Mouse (Mus musculus): ENCODE measurements around the gene Olfr281.
"Not testable (repeated sequence)": the region's sequence is repeated elsewhere in the genome, so short reads cannot be mapped to it uniquely, and the experiment has no call there.

The Olfr281 gene

DNA sequence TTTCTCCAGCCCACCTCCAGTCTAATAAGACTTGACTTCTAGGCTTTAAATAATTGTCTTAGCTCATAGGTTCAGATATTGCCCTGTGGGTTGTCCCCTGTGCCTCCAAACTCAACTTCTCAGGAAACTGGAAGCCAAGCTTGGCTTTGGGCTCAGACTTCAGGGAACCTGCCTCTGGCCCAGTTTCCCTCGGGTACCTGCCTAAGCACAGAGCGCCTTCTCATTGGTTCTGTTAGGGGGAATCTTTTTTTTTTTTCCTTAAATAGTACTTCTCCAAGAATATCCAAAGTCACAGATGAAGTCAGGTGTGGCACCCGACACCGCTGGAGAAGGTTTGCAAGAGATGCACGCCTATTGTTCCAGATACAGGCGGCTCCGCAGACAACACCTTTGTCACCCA is at the start of gene Olfr281:
Gene Olfr281 (plus strand): TSS at position 301 of the 400 bp plus-strand sequence.
- in situ Hi-C loops (cut with MboI, MseI): no loop called here

DNA sequence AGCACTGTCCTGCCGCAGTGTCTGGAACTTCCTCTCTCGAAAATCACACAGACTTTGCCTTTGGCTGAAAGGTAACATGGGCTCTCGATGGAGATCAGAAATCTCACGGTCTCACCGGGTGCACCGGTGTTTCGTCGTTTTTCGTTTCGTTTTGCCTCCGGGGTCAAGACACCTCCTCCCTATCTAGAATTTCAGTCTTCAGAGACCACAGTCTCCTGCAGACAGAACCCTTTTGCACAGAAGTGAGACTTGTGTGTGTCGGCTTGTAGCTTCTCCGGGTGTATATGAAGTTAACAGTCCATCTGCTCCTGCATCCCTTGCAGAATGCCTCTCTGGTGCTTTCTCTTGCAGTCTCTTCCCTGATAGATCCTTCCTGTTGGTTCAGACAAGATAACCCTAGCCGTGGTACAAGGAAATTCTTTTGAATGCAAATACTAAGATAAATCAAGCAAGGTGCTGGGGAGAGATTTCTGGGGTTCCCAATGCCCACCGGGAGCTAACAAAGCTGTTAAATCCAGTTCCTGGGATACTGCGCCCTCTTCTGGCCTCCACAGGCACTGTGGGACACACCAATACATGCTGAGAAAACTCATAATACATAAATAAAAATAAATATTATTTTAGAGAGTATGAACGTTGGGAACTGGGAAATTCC is 43.9 kb upstream of the Olfr281 start:
- in situ Hi-C loops (cut with MboI, MseI): no loop called here

DNA sequence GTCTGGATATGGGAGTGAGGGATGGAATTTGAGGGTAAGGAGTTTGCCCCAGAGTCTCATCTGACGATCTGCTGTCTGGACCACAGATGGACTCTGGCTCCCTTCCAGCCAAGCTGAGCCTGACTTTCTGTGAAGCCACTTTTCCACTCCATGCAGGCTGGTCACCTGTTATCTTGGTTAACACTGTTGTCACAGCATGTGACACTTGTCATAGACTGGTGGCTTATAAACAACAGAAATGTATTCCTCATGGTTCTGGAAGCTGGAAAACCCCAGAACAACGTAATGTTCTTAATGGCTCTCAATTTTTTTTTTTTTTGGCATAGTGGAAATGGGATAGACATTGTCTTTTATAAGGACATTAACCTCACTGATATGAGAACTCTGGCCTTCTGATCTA is 42.8 kb upstream of the Olfr281 start:
- in situ Hi-C loops (cut with MboI, MseI): no loop called here

DNA sequence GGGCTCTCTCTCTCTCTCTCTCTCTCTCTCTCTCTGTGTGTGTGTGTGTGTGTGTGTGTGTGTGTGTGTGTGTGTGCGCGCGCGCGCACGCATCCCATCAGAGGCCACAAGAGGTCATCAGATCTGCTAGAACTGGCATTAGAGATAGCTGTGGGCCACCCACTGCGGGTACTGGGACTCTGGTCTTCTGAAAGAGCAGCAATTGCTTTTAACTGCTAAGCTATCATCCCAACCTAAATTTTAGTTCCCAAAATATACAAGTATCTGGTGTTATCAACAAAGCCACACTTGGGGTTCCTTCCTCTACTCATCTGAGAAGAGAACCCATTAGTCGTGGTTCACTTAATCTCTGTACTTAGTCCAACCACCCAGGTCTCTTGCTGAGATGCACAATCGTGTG is 42.1 kb upstream of the Olfr281 start:
- in situ Hi-C loops (cut with MboI, MseI): no loop called here

DNA sequence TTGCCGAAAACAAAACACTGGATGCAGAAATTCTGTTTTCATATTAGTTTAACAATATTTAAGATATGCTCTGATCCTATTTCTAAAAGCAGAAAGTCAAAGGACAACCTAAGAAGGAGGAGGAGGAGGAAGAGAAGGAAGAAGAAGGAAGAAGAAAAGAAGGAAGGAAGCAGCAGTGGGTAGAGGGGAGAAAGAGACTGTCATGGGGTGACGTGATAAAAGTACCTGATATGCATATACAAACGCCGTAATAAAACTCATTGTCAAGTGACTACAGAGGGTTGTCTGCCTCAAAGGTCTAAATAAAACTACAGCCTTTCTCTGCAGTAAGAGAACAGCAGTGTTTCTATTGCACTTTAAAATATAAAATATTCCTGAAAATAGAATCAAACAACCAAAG is 36.4 kb upstream of the Olfr281 start:
- in situ Hi-C loops (cut with MboI, MseI): no loop called here

DNA sequence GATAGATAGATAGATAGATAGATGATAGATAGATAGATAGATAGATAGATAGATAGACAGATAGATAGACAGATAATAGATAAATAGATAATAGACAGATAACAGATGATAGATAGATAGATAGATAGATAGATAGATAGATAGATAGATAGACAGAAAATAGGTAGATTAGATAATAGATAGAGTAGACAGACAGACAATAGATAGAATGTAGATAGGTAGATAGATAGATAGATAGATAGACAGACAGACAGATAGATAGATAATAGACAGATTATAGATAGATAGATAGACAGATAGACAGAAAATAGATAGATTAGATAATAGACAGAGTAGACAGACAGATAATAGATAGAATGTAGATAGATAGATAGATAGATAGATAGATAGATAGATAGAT is 35.6 kb upstream of the Olfr281 start:
- in situ Hi-C loops (cut with MboI, MseI): not testable (repeated sequence)

DNA sequence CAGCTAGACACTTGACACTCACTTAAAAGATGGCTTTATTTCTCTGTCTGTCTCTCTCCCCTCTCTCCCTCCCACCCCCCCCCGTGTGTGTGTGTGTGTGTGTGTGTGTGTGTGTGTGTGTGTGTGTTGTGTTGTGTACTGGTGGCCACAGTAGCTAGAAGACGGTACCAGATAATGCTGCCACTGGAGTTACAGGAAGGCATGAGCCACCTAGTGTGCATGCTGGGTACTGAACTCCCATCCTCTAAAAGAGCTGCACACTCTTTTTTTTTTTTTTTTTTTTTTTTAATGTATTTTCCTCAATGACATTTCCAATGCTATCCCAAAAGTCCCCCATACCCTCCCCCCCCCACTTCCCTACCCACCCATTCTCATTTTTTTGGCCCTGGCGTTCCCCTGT is 35.1 kb upstream of the Olfr281 start:
- in situ Hi-C loops (cut with MboI, MseI): not testable (repeated sequence)

DNA sequence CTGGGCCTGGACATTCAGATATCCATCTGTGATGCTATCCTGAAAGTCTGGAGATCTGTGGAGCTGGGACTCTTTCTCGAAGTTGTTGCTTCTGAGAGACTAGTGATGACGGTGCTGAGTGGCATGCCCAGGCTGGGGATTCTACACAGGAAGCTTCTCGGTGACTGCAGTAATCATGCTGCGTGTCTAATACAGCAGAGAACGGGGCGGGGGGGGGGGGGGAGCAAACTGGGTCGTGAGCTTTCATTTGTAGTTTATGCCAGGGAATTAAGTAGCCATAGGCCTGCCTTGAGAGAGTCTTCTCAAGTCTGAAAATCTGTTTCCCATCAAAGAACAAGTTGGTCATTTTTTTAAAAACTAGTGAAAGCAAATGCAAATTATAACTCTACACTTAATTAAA is 34.3 kb upstream of the Olfr281 start:
- in situ Hi-C loops (cut with MboI, MseI): no loop called here

DNA sequence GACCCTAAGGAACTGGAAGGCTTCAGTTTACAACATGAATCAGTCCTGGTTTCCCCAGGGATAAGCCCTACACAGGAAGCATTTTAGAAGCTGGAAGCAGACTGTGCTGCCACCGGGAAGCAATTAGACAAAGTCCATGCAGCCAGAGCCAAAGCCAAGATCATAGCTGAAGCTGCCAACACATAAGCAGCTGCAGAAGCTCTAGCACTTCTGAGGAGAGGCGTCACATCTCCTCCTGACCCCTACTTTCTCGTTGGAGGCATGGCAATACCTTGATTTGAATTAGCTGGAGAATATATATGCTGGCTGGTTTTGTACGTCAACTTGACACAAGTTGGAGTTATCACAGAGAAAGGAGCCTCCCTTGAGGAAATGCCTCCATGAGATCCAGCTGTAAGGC is 31.5 kb upstream of the Olfr281 start:
- in situ Hi-C loops (cut with MboI, MseI): no loop called here

DNA sequence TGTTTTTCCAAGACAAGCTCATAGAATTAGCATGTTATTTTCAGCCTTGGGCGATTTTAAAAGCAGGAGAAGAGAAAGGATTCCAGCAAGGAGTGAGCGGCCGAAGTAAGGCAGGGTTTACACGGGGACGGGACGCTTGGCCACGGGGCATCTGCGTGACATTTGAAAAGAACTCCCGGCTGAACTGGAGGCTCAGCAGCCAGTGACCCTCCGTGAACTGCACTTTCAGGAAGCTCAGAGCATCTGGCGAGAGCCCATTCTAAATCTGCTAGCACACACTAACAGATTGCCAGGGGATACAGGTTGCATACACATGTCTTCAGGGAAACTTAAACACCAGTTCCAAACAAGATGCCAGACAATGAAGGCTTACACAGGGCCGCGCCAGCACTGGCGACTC is 28.1 kb upstream of the Olfr281 start:
- in situ Hi-C loops (cut with MboI, MseI): no loop called here

DNA sequence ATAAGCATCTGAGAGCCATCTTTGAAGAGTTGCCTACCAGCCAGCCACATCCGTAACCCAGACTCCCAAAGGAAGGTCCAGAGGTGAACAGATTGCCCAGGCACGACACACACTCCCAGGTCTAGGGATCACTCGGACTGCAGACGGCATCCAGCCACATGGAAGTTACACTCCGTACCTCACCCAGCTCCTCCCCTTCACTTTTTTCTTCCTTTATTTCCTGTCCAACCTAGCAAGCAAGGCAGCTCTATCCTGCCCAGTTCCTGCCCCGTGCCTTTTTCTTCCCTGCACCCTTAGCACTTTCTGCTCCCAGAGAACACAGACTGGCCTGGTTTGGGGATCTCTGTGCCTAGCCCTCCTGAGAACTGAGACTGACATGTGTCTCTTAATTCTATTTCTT is 27.6 kb upstream of the Olfr281 start:
- in situ Hi-C loops (cut with MboI, MseI): no loop called here

DNA sequence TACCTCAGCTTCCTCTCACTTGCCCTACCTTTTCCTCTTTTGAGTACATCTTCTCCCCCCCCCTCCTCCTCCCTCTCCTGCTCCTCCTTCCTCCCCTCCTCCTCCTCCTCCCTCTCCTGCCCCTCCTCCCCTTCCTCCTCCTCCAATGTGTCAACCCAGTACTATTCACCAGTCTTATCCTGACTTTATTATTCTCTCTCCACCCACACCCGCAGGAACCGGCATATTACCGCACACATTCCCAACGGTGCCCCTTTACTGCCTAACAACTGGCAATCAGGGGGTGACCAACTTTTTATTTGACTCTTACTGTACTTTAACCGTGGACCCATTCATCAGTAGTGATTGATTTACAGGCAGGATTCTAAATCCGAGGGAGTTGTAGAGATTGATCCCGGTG is 27.2 kb upstream of the Olfr281 start:
- in situ Hi-C loops (cut with MboI, MseI): no loop called here

DNA sequence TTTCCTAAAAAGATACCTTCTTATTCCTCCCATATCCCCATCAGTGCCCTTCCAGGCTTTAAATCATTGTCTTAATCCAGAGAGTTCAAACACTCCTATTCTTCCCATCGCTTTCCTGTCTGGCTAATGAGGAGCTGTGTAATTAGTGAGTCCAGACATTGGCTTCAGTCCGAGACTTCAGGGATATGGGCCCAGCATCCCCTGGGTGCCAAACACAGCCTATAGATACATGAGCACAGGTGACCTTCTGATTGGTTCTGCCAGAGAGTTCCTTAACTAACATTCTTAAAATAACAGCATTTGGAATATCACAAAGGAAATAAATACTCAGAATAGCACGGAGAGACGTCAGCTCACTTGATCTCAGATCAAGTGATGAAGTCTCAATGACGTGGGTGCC is 21.5 kb upstream of the Olfr281 start, which contains the start of gene Olfr282:
Gene Olfr282 (plus strand): TSS at position 301 of the 400 bp plus-strand sequence.
- in situ Hi-C loops (cut with MboI, MseI): not testable (repeated sequence)

DNA sequence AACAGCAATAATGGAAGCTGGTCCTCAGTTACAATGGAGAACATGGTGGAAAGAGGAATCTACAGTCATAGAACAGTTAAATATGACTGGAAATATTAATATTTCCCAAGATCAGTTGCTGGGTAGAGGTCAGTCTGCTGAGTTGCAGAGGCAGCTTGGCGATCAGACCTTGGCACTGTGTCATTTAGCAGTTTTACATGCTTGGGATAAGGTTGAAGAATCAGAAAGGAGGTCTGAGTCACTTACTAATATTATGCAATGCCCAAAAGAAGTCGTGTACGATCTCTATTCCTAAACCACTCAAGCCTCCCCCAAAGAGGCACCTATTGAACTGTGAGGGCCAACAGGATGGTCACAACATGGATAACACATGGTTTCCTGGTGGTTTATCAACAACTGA is 7.8 kb upstream of the Olfr281 start:
- in situ Hi-C loops (cut with MboI, MseI): no loop called here

DNA sequence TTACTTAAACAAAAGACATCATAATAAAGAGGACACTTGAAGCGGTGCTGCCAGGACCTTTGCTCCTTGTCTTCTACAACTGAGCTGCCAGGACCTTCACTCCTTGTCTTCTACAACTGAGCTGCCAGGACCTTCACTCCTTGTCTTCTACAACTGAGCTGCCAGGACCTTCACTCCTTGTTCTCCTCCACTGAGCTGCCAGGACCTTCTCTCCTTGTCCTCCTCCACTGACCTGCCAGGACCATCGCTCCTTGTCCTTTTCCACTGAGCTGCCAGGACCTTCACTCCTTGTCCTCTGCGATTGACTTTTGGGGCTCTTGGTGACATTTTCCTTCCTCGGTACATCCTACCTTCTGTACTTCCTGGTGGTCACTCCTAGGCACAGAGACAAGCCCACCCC is 3.9 kb upstream of the Olfr281 start:
- in situ Hi-C loops (cut with MboI, MseI): no loop called here

DNA sequence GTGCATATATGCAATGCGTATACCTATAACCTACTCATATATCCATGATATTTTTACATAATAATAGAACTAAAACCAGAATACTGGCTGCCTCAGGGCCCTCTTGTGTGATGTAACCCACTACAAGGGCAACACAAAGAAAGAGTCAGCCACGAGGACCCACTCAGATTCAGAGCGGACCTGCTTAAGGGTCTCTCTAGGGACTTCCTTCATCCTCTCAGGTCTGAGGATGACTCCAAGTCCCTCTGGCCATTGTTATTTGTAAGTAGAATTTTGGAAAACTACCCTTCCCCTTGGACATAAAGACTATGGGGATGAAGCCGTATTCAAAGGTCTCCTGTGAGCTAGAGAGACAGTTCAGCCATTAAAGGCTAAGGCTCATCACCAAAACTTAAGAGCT is 17.2 kb downstream of the Olfr281 start, which contains the start of gene OR5BS1P:
Gene OR5BS1P (plus strand): TSS at position 301 of the 400 bp plus-strand sequence.
- in situ Hi-C loops (cut with MboI, MseI): no loop called here

DNA sequence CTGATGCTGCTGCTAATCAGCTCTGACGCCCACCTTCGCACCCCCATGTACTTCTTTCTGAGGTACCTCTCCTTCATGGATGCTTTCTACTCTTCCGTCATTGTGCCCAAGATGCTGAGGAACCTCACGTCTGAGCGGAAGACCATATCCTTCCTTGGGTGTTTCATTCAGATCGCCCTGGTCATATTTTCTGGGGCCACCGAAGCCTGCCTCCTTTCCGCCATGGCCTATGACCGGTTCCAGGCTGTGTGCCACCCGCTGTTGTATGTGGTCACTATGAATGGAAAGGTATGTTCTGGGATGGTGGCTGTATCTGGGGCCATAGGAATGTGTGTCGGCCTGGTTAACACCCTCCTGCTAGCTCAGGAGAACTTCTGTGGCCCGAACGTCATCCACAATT is 19.2 kb downstream of the Olfr281 start:
- in situ Hi-C loops (cut with MboI, MseI): no loop called here

DNA sequence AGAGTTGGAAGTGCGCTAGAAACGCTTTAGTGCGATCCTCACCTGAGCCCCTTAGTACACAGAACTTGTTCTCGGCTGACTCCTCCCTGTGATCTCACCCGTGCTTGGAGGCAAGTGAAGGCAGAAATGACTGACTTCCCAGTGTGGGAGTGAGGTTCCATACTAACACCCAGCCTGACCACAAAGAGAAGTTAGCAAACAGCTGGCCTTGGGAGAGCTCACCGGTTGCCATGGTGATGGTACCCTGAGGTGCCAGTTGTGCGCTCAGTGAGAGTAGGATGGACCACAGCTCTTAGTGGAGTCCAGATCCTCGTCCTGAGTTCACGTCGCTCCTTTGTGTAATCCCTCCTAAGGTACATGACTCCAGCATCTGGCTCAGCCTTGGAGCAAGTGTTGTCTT is 22.6 kb downstream of the Olfr281 start:
- in situ Hi-C loops (cut with MboI, MseI): no loop called here

DNA sequence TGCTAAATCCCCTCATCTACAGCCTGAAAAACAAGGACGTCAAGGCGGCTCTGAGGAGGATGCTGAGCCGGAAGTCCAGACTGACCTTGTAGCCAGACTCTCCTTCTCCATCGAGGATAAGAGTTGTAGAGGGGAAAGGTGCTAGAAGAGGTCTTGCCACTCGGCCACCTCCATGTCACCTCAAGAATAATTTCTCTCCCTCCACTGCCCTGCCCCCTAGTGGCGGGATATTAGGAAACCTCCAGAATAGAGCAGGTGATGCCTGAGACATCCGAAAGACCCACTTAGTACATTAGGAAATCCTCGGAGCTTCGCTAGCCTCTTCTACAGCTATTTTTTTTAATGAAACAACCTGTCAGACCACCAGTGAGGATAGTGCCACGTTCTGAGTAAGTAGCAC is 23.0 kb downstream of the Olfr281 start:
- in situ Hi-C loops (cut with MboI, MseI): no loop called here

DNA sequence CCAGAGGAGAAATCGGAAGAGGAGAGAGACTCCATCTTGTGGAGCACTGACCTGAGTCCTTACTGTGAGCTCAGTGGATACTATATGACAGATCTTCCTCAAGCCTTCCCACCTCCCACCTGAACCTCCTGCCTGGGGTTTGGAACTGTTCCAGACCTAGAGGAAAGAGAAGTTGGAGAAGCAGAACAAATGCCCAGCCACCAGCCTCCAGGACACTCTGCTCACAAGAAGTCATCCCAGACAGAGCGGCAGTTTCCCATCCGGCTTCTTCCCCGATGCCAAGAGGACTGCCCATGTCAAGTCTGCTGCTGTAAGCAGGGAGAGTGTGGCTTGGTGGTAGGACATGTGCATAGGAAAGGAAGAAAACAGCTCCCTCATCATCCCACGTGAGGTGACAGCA is 23.9 kb downstream of the Olfr281 start:
- in situ Hi-C loops (cut with MboI, MseI): no loop called here

DNA sequence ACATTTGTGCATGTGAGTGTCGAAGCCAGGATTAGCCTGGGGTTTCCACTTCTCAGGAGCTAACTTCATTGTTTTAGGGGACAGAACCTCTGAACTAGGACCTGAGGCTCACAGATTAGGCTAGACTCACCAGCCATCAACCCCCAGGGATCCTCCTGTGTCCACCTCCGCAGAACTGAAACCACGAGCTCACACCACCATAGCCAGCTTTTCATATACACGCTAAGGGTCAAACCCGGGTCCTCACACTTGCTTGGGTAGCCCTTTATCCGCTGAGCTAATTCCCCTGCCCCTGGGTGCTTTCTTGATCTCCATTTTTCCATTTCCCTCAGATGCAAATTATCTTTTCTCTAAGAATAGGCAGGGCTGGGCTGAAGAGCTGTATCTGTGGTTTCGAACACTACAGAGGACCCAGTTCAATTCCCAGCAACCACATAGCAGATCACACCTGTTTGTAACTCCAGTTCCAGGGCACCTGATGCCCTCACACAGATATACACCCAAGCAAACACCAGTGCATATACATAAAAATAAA is 27.2 kb downstream of the Olfr281 start:
- in situ Hi-C loops (cut with MboI, MseI): no loop called here

DNA sequence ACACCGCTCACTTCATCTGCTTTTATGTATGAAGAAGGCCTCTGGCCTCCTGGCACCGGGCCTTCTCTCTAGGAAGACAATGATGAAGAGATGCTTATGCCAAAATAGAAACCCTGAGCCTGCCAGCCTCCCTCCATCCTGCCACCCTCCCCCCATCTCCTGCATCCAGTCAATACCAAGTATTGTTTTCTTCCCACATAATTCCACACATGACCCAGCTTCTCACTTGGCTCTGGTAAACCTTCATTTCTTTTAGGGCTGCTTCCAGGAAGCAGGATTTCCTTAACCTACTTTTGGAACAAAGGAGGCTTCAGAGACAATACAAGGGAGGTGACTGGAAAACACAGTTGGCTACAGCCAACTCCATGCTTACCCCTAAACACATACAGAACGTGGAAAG is 30.3 kb downstream of the Olfr281 start, which contains the start of gene Lalba:
Gene Lalba (minus strand): TSS at position 21 of the 400 bp plus-strand sequence.
- in situ Hi-C loops (cut with MboI, MseI): no loop called here
